8 mouse cellular contexts compared by ENCODE assay signal in genomic region chr2:78021905-78022304, GRCm38 (mm10).
DNase-seq lines count a peak whose midpoint lies in the region; ATAC-seq and TF ChIP-seq lines count a peak whose summit lies in the region.

No protein-coding gene starts in this region.

- no peaks in the 10 kb centered on the region for H3K27me3 ChIP-seq in liver, postnatal 0 days (ENCODE audit: insufficient read depth, low read length)
- H3K27me3 ChIP-seq in liver, embryonic 12.5 days (replicated peaks), result no peaks in the 10 kb centered on the region

- H3K36me3 ChIP-seq in liver, postnatal 0 days (replicated peaks; ENCODE audit: insufficient read depth, low read length), result no peaks in the 10 kb centered on the region
- no peaks in the 10 kb centered on the region for H3K36me3 ChIP-seq in liver, embryonic 12.5 days

- no peak for TF ChIP-seq EP300 in liver, postnatal 0 days (IDR thresholded peaks at IDR 0.05; ENCODE audit: low read depth)

- no peak for DNase-seq in liver, postnatal 0 days
- DNase-seq in cerebellum, adult 11 months, result peak; percentile 16
- DNase-seq in forelimb bud, embryonic 11.5 days (ENCODE audit: low read depth, low spot score), result peak; percentile 79
- peak; percentile 74 for DNase-seq in retina, embryonic 14.5 days (ENCODE audit: low spot score)
- no peak for DNase-seq in adrenal gland, postnatal 14 days
- no peak for DNase-seq in heart, postnatal 25 days (ENCODE audit: low spot score)

- ATAC-seq in liver, postnatal 0 days, result no peak
- no peak for ATAC-seq in liver, embryonic 12.5 days
- no peak for ATAC-seq in monocyte, adult 5-6 weeks (replicated peaks; ENCODE audit: insufficient number of reproducible peaks, low FRiP score, low TSS enrichment, poor library complexity, severe bottlenecking)

- H3K9ac ChIP-seq in liver, postnatal 0 days (replicated peaks), result no peak overlapping the region
- no peak overlapping the region for H3K9ac ChIP-seq in liver, embryonic 12.5 days

- no peaks in the 10 kb centered on the region for H3K9me3 ChIP-seq in liver, postnatal 0 days (ENCODE audit: low read length)
- no peaks in the 10 kb centered on the region for H3K9me3 ChIP-seq in liver, embryonic 12.5 days (replicated peaks)

- TF ChIP-seq CTCF in liver, postnatal 0 days (IDR thresholded peaks at IDR 0.05; ENCODE audit: low read depth), result peak; percentile 38

- no peak overlapping the region for H3K4me2 ChIP-seq in liver, postnatal 0 days (ENCODE audit: low read depth, low read length)
- H3K4me2 ChIP-seq in liver, embryonic 12.5 days, result no peak overlapping the region

- no peak overlapping the region for H3K4me3 ChIP-seq in liver, postnatal 0 days (ENCODE audit: low read depth, low read length)
- no peak overlapping the region for H3K4me3 ChIP-seq in liver, embryonic 12.5 days

- no peaks in the 10 kb centered on the region for H3K4me1 ChIP-seq in liver, postnatal 0 days (ENCODE audit: insufficient read depth)
- no peaks in the 10 kb centered on the region for H3K4me1 ChIP-seq in liver, embryonic 12.5 days

- WGBS in liver, postnatal 0 days (ENCODE audit: insufficient replicate concordance), result 36% methylated on average over 5 of the region's 5 CpGs
- WGBS in liver, embryonic 12.5 days (ENCODE audit: insufficient replicate concordance), result 37% methylated on average over 5 of the region's 5 CpGs

- intact Hi-C loops in heart, postnatal 25 days (cut with DNase I), result loop anchor here (5.0 to 10.0 kb wide), 2 partner anchors 225 to 637 kb away; no protein-coding TSS in a partner anchor

- no peak overlapping the region for H3K27ac ChIP-seq in liver, postnatal 0 days (ENCODE audit: low read depth)
- no peak overlapping the region for H3K27ac ChIP-seq in liver, embryonic 12.5 days

Comparison
In these comparisons a context has a peak if more than half of its experiments do, and no peak if none do; other contexts are left out.
1. DNase-seq: peak in cerebellum, adult 11 months (single experiment), forelimb bud, embryonic 11.5 days (single experiment) and retina, embryonic 14.5 days (single experiment); none in liver, postnatal 0 days (single experiment), adrenal gland, postnatal 14 days (single experiment) and heart, postnatal 25 days (single experiment).